Mouse (Mus musculus): ENCODE measurements at regions not wholly inside any gene's neighbourhood (a gene's known extent, or its start where the extent isn't known, plus 50 kb on each side); places are given as distances from the start of the nearest gene placed in this dataset.

DNA sequence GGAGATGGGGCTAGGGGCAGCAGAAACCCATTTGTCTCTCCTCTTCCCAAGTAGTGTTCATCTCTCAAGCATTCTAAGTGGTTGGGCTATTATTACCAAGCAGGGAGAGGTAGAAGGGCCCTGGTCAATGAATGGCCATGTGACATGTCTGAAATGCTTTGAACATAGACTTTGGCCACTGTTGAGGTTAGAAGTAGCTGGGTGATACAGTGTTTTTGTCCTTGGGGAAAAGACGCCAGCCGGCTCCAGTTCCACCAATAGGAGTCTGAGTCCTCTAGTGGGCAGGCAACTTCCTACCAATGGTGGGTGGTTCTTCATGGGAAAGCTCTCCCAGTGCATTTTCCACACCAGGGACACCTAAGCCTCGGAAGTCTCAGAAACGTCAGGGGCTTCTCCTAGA is 497.3 kb upstream of the Mgmt start:
- Histone ChIP-seq H3K36me3 (ENCODE audit: control insufficient read depth) (no peaks in the 10 kb centered on the region), H3K9me3 (ENCODE audit: control insufficient read depth, low read length) (no peaks in the 10 kb centered on the region), H3K4me3 (replicated peaks) (no peak overlapping the region), H3K4me1 (ENCODE audit: control insufficient read depth) (no peaks in the 10 kb centered on the region), H3K27me3 (ENCODE audit: control insufficient read depth) (no peaks in the 10 kb centered on the region)
- TF ChIP-seq TAL1 (IDR thresholded peaks at IDR 0.05; ENCODE audit: low read length) (no peak), GATA1 (IDR thresholded peaks at IDR 0.05; ENCODE audit: low read length) (no peak)

DNA sequence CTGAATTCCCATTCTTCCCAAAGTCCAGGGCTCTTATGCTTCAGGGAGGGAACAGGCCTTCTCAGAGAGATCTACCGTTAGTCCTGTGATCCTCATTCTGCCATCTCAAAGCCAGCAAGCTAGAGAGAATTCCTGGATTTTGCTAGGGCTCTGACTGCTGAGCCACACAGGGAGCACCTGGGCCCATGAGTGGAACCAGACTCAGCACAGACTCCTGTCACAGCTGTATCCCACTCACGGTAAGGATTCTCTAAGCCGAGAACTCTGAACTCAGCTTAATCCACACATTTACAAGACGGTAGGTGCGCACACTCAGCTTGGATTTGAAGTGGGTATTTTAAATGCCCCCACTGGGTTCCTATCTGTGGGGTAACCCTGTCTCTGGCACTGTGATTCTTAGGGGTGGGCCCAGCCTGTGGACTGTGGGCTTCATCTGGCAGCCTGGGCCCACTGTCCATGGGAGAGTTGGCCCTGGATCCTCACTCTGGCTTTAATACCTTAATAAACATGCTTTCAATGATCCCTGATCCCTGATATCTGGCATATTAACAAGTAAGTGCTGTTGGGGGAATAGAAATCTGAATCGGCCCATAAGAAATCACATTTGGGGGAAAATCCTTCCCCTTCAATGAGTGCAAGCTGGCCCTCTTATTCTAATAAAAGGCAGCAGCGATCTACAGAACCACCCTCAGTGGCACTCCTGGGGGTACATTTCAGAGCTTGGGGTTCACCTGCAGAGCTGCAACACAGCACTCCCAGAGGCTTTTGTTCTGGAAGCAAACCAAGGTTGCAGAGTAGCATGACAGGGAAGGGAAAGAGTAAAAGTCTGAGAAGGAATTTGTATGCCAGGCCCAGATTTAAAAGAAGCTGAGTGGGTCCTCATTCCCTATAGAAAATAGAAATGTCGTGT is 491.5 kb upstream of the Mgmt start:
- no peak overlapping the region for H3K4me3 ChIP-seq (replicated peaks)
- no peaks in the 10 kb centered on the region for H3K4me1 ChIP-seq (ENCODE audit: control insufficient read depth)
- no peaks in the 10 kb centered on the region for H3K9me3 ChIP-seq (ENCODE audit: control insufficient read depth, low read length)
- no peak for TF ChIP-seq GATA1 (IDR thresholded peaks at IDR 0.05; ENCODE audit: low read length)
- TF ChIP-seq TAL1 (IDR thresholded peaks at IDR 0.05; ENCODE audit: low read length): no peak
- no peaks in the 10 kb centered on the region for H3K36me3 ChIP-seq (ENCODE audit: control insufficient read depth)
- no peaks in the 10 kb centered on the region for H3K27me3 ChIP-seq (ENCODE audit: control insufficient read depth)

DNA sequence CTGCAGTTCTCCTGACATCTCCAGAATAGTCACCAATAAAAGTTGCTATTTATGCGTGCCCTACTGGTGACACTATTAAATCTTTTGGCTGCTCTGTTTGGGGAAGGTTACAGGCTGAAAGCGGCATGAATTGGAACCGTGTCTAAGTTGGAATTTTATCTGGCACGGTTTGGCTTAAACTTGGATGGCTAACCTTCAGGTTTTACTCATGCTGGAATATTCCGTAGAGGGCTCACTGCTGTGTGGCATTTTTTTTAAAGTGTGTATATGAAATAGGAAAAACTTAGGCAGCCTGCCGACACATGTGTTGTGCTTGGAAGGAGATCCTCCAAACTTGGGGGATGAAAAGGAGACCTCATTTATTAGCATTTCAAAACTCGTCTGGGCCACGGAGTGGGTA is 489.0 kb upstream of the Mgmt start:
- Histone ChIP-seq H3K36me3 (ENCODE audit: control insufficient read depth) (no peaks in the 10 kb centered on the region), H3K27me3 (ENCODE audit: control insufficient read depth) (no peaks in the 10 kb centered on the region), H3K4me1 (ENCODE audit: control insufficient read depth) (no peaks in the 10 kb centered on the region), H3K9me3 (ENCODE audit: control insufficient read depth, low read length) (no peaks in the 10 kb centered on the region), H3K4me3 (replicated peaks) (no peak overlapping the region)
- no peak for TF ChIP-seq GATA1 (IDR thresholded peaks at IDR 0.05; ENCODE audit: low read length)
- no peak for TF ChIP-seq TAL1 (IDR thresholded peaks at IDR 0.05; ENCODE audit: low read length)

DNA sequence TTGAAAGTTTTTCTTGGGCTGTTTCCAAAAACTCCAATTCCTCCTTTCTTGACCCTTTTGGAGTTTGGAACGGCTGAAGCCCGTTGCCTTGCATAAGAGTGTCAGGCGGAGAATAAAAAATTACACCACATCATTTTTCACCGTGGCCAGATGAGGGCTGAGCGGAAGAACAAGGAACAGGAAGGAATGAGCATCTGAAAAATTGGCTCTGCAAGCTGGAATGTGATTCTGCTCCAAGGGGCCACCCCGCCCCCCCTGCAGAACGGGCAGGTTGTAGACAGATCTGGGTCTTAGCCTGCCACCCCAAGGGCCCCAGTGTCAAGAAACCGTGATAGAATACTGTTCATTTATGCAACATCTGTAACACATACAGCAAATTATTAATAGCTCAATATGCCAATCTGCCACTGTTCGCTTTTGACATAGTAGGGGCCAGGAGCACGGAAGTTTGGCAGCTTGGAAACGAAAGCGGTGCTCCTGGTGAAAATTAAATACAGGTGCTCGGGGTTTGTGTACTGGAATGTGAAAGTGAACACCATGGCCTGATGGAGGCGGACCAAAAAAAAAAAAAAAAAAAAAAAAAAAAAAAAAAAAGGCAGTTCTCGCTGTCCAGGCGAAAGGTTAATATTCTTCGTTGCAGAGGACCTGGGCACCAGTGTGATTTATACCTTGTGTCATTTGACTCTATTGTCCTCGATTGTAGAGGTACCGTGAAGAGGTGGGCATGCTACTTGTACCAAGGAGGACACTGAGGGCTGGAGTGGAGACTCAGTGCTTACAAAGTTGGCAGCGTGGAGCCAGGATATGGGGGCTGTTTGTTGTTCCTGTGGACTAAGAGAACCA is 487.9 kb upstream of the Mgmt start:
- Histone ChIP-seq H3K4me3 (replicated peaks) (no peak overlapping the region), H3K9me3 (ENCODE audit: control insufficient read depth, low read length) (no peaks in the 10 kb centered on the region), H3K27me3 (ENCODE audit: control insufficient read depth) (no peaks in the 10 kb centered on the region), H3K36me3 (ENCODE audit: control insufficient read depth) (no peaks in the 10 kb centered on the region), H3K4me1 (ENCODE audit: control insufficient read depth) (no peaks in the 10 kb centered on the region)
- TF ChIP-seq TAL1 (IDR thresholded peaks at IDR 0.05; ENCODE audit: low read length) (no peak), GATA1 (IDR thresholded peaks at IDR 0.05; ENCODE audit: low read length) (no peak)

DNA sequence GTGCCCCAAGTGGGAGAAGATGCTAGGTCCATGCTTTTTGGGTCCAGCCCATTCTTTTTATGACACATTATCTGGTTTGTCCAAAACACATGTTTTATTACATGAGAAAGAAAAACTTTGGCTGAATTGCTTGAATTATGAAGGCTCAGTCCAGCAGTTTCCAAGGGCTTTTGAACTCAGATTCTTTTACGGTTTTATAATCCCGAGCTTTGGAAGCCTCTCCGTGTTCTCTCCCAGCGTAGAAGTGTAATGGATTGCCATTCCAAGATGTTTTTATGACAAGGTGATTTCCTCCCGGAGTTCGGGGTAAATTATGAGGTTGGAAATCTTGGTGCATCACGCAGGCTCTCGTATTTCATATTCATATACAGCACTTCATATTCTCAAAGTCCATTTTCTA is 479.6 kb upstream of the Mgmt start:
- no peak overlapping the region for H3K4me3 ChIP-seq (replicated peaks)
- TF ChIP-seq TAL1 (IDR thresholded peaks at IDR 0.05; ENCODE audit: low read length) (no peak), GATA1 (IDR thresholded peaks at IDR 0.05; ENCODE audit: low read length) (no peak)
- H3K9me3 ChIP-seq (ENCODE audit: control insufficient read depth, low read length): no peaks in the 10 kb centered on the region
- H3K36me3 ChIP-seq (ENCODE audit: control insufficient read depth): no peaks in the 10 kb centered on the region
- H3K27me3 ChIP-seq (ENCODE audit: control insufficient read depth): no peaks in the 10 kb centered on the region
- no peaks in the 10 kb centered on the region for H3K4me1 ChIP-seq (ENCODE audit: control insufficient read depth)

DNA sequence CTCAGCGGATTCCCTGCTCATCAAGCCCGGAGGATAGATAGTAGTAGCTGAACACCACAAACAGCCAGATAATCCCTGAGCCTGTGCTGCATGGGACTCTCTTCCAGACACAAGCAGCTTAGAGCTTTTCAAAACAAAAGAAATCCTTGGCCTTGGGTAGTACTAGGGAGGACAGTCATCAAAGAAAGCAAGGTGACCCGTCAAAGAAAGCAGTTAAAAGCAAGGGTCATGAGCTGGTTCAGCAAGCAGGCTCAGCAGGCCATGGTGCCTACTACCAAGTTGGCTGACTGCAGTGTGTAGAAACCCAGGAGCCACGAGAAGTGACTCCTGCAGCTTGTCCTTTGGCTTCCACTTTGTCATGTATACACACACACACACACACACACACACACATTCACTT is 477.1 kb upstream of the Mgmt start:
- Histone ChIP-seq H3K27me3 (ENCODE audit: control insufficient read depth) (no peaks in the 10 kb centered on the region), H3K36me3 (ENCODE audit: control insufficient read depth) (no peaks in the 10 kb centered on the region), H3K4me3 (replicated peaks) (no peak overlapping the region), H3K4me1 (ENCODE audit: control insufficient read depth) (no peaks in the 10 kb centered on the region), H3K9me3 (ENCODE audit: control insufficient read depth, low read length) (no peaks in the 10 kb centered on the region)
- TF ChIP-seq GATA1 (IDR thresholded peaks at IDR 0.05; ENCODE audit: low read length) (no peak), TAL1 (IDR thresholded peaks at IDR 0.05; ENCODE audit: low read length) (no peak)

DNA sequence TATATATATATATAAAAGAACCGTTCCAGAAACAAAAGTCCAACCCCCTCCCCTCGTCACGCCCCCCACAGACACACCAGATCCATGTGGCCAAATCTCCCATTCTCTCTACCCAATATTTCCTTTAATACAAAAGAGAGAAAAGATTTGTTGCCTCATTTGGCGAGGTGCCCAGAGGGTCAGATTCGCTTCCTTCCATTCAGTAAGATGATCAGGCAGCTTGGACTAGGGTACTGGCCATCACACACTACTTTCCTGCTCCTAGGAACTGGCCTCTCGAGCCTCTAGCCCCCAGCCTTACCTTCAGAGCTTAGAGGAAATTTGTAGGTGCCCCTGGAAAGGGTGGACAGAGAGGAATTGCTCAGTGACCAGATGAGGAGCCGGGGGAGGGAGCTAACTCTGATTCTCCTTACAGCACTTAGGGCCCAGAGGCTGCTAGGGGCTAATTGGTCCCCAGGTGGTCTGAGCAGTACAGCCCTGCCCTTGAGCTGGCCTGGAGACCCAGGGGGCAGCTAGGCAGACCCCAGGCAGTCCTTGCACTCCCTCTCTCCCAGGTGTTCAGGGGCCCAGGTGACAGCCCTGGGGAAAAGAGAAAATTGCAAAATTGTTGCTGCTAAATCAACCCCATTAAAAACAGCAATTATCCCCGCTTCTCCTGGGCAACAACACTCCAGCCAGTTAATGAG is 470.4 kb upstream of the Mgmt start:
- Histone ChIP-seq H3K9me3 (ENCODE audit: control insufficient read depth, low read length) (no peaks in the 10 kb centered on the region), H3K27me3 (ENCODE audit: control insufficient read depth) (no peaks in the 10 kb centered on the region), H3K4me3 (replicated peaks) (no peak overlapping the region), H3K36me3 (ENCODE audit: control insufficient read depth) (no peaks in the 10 kb centered on the region), H3K4me1 (ENCODE audit: control insufficient read depth) (no peaks in the 10 kb centered on the region)
- TF ChIP-seq TAL1 (IDR thresholded peaks at IDR 0.05; ENCODE audit: low read length) (no peak), GATA1 (IDR thresholded peaks at IDR 0.05; ENCODE audit: low read length) (no peak)

DNA sequence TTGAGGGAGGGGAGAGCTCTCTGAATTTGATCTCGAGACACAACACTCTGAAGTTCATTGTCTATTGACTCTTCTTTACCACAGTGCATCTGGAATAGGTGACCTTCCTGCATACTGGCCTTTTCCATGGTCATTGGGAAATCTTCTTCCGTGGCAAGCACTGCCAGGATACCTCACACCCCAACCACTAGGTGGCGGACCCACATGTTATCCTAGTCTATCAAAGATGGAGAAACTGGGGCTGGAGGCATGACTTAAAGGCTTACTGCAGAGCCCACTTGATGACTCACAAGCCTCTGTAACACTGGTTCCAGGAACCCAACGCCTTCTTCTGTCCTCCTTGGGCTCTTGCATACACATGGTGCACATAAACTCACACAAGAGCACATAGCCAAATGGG is 467.2 kb upstream of the Mgmt start:
- Histone ChIP-seq H3K4me3 (replicated peaks) (no peak overlapping the region), H3K9me3 (ENCODE audit: control insufficient read depth, low read length) (no peaks in the 10 kb centered on the region), H3K27me3 (ENCODE audit: control insufficient read depth) (no peaks in the 10 kb centered on the region), H3K36me3 (ENCODE audit: control insufficient read depth) (no peaks in the 10 kb centered on the region), H3K4me1 (ENCODE audit: control insufficient read depth) (no peaks in the 10 kb centered on the region)
- no peak for TF ChIP-seq GATA1 (IDR thresholded peaks at IDR 0.05; ENCODE audit: low read length)
- TF ChIP-seq TAL1 (IDR thresholded peaks at IDR 0.05; ENCODE audit: low read length): no peak
